Mouse (Mus musculus) limb, embryonic 15.5 days (tissue): ENCODE results near the gene Dhx58. TPM values are rescaled to one million over a fixed set of nuclear protein-coding genes. Genes with fewer than 3 reads are reported as not detected.

Experiments
- ATAC-seq: fragments of 200-750 bp; cut with Nextera tagmentation; 2 replicates; pipeline ENCODE4 v1.8.0; 2017; ENCODE audit warnings: low read depth, moderate TSS enrichment; ENCODE audit not compliant: insufficient number of reproducible peaks, low FRiP score, low TSS enrichment
- H3K27ac ChIP-seq: fragments of 300-500 bp; sonication (generic); 2 replicates; pipeline ENCODE4 v1.5.1; 2015; ENCODE audit warnings: moderate library complexity, mild to moderate bottlenecking, inconsistent platforms
- H3K27me3 ChIP-seq: fragments of 300-500 bp; sonication (generic); 2 replicates; pipeline ENCODE4 v1.6.1; 2015; ENCODE audit warnings: inconsistent platforms
- H3K36me3 ChIP-seq: fragments of 300-500 bp; sonication (generic); 2 replicates; pipeline ENCODE4 v1.6.1; 2015; ENCODE audit warnings: inconsistent platforms
- H3K4me1 ChIP-seq: fragments of 300-500 bp; sonication (generic); 2 replicates; pipeline ENCODE4 v1.6.1; 2015; ENCODE audit warnings: inconsistent platforms
- H3K4me2 ChIP-seq: fragments of 300-500 bp; sonication (generic); 2 replicates; pipeline ENCODE4 v1.6.1; 2015; ENCODE audit warnings: mild to moderate bottlenecking, inconsistent platforms
- H3K4me3 ChIP-seq: fragments of 300-500 bp; sonication (generic); 2 replicates; pipeline ENCODE4 v1.5.1; 2015; ENCODE audit warnings: mild to moderate bottlenecking, inconsistent platforms
- H3K9ac ChIP-seq: fragments of 300-500 bp; sonication (generic); 2 replicates; pipeline ENCODE4 v1.6.1; 2015; ENCODE audit warnings: inconsistent platforms
- H3K9me3 ChIP-seq: fragments of 300-500 bp; sonication (generic); 2 replicates; pipeline ENCODE4 v1.6.1; 2016; ENCODE audit warnings: inconsistent platforms
- WGBS: fragments of 180-500 bp; shearing (Covaris S2); methylation state at CpG from one replicate; pipeline ENCODE4 v1.1.7; 2015; 5-methylcytosine and 5-hydroxymethylcytosine counted together
- polyA plus RNA-seq: library from polyadenylated mRNA; unstranded; fragments of >200 nt; fragmentation: Nextera tagmentation; extraction: Ambion mirVana; gene quantifications from 2 replicates; pipeline ENCODE4 v1.2.1, GENCODE M21; 2015

The Dhx58 gene
- polyA plus RNA-seq, 1 experiment from 2014 or later = 2.9 TPM

GRCm38 (mm10) chr11:100694926-100695325 is 9.1 kb downstream of the Dhx58 start:
- ATAC-seq = no peak
- Histone ChIP-seq H3K4me3 (no peak overlapping the region), H3K27ac (no peak overlapping the region), H3K36me3 (no peaks in the 10 kb centered on the region), H3K9ac (no peak overlapping the region), H3K27me3 (peaks cover 28% of the 10 kb centered on the region), H3K4me2 (no peak overlapping the region), H3K9me3 (no peaks in the 10 kb centered on the region), H3K4me1 (peaks cover 19% of the 10 kb centered on the region)
- WGBS = 43% methylated on average over 5 of the region's 5 CpGs

GRCm38 (mm10) chr11:100693154-100693553 is 10.9 kb downstream of the Dhx58 start:
- 20% methylated on average over 5 of the region's 5 CpGs for WGBS
- no peak for ATAC-seq

GRCm38 (mm10) chr11:100692164-100692616 is 11.9 kb downstream of the Dhx58 start, which contains the start of gene Zfp385c:
Gene Zfp385c, minus strand, starts transcription at chr11:100692455.
- no peak within 1 kb of the TSS for H3K9ac ChIP-seq
- peaks cover 28% of the 10 kb centered on the region for H3K27me3 ChIP-seq
- H3K4me2 ChIP-seq = peak within 1 kb of the TSS; percentile 62
- H3K27ac ChIP-seq = no peak within 1 kb of the TSS
- H3K4me3 ChIP-seq = peak within 1 kb of the TSS; percentile 36
- H3K9me3 ChIP-seq = no peaks in the 10 kb centered on the region
- WGBS = 2% methylated on average over 23 of the region's 23 CpGs
- peaks cover 26% of the 10 kb centered on the region for H3K4me1 ChIP-seq
- no peaks in the 10 kb centered on the region for H3K36me3 ChIP-seq
- no peak for ATAC-seq

More at GRCm38 (mm10) chr11:100693154-100693553, 10.9 kb downstream of the Dhx58 start:
- Histone ChIP-seq H3K4me1 (peaks cover 24% of the 10 kb centered on the region), H3K27me3 (peaks cover 28% of the 10 kb centered on the region), H3K27ac (no peak overlapping the region), H3K9ac (no peak overlapping the region), H3K4me3 (no peak overlapping the region), H3K9me3 (no peaks in the 10 kb centered on the region), H3K36me3 (no peaks in the 10 kb centered on the region), H3K4me2 (no peak overlapping the region)

DNA sequence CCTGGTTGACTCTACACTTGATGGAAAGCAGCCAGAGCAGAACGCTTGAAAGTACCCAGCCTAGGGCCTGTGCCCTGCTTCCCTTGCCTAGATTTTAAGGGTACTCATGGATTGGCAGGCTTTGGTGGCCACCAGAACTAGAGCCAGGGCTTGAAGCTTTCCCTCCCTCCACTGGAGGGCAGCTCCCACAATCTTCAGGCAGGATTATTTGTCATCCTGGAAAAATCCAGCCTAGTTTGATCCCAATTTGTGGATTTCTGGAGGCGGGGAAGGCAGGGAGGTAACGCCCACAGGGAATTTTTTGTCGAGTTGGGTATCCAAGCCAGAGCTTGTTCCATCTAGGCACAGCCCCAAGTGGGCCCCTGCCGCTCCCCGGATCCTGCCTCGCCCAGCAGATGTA is 13.7 kb downstream of the Dhx58 start:
- H3K4me3 ChIP-seq = peak overlapping the region; percentile 9; the same call in 1 of the 2 replicates
- H3K36me3 ChIP-seq = no peaks in the 10 kb centered on the region
- no peak overlapping the region for H3K9ac ChIP-seq
- 57% methylated on average over 7 of the region's 7 CpGs for whole genome bisulfite sequencing
- H3K27ac ChIP-seq = no peak overlapping the region
- no peak overlapping the region for H3K4me2 ChIP-seq
- H3K4me1 ChIP-seq = peaks cover 26% of the 10 kb centered on the region
- H3K9me3 ChIP-seq = no peaks in the 10 kb centered on the region
- peaks cover 28% of the 10 kb centered on the region for H3K27me3 ChIP-seq
- ATAC-seq = no peak; the same call in 1 of the 2 replicates

DNA sequence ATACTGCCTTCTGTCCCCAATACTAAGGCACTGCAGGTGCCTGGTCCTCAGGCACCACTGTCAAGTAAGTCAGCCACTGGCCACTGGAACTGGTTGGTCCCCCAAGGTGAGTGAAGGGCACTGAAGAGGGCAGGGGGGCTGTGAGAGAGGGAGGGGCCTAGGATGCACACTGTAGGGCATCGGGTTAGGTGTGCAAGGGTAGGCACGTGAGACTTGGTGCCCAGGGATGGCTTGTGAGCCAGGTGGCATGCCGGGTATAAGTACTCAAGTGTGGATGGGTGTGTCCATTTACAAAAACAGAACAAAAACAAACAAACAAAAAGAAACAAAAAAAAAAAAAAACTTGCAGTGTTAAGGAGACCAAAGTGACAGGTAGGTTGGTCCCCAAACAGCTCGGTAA is 15.6 kb downstream of the Dhx58 start:
- no peak for ATAC-seq
- Histone ChIP-seq H3K9me3 (no peaks in the 10 kb centered on the region), H3K27ac (no peak overlapping the region), H3K4me1 (peaks cover 26% of the 10 kb centered on the region), H3K36me3 (no peaks in the 10 kb centered on the region), H3K4me2 (no peak overlapping the region), H3K4me3 (no peak overlapping the region), H3K9ac (no peak overlapping the region), H3K27me3 (peaks cover 28% of the 10 kb centered on the region)
- 72% methylated on average over 4 of the region's 4 CpGs for WGBS

- Histone ChIP-seq H3K4me2 (no peak overlapping the region), H3K9ac (no peak overlapping the region), H3K36me3 (no peaks in the 10 kb centered on the region), H3K9me3 (no peaks in the 10 kb centered on the region), H3K4me1 (peaks cover 20% of the 10 kb centered on the region), H3K27ac (0 out of 2 replicates have a peak overlapping the region, but pooled peaks have one; percentile 33), H3K27me3 (peaks cover 18% of the 10 kb centered on the region; the same call in 1 of the 2 replicates), H3K4me3 (no peak overlapping the region)
- 69% methylated on average over 7 of the region's 7 CpGs for WGBS
- ATAC-seq = 0 out of 2 replicates have a peak, but pooled peaks have one; percentile 54
These were observed 16.8 kb downstream of the Dhx58 start for GRCm38 (mm10) chr11:100687265-100687664.

- 86% methylated on average over 2 of the region's 3 CpGs for WGBS
- no peak overlapping the region for H3K27ac ChIP-seq
- ATAC-seq = no peak
- H3K4me3 ChIP-seq = no peak overlapping the region
- H3K27me3 ChIP-seq = peaks cover 1% of the 10 kb centered on the region; the same call in 1 of the 2 replicates
- no peaks in the 10 kb centered on the region for H3K9me3 ChIP-seq
- H3K36me3 ChIP-seq = no peaks in the 10 kb centered on the region
- no peak overlapping the region for H3K4me2 ChIP-seq
- H3K4me1 ChIP-seq = peaks cover 12% of the 10 kb centered on the region; the same call in 1 of the 2 replicates
- no peak overlapping the region for H3K9ac ChIP-seq
These were observed 18.7 kb downstream of the Dhx58 start for GRCm38 (mm10) chr11:100685371-100685770.

GRCm38 (mm10) chr11:100684084-100684483 is 20.0 kb downstream of the Dhx58 start:
- no peaks in the 10 kb centered on the region for H3K36me3 ChIP-seq
- no peak overlapping the region for H3K27ac ChIP-seq
- WGBS = 59% methylated on average over 2 of the region's 2 CpGs
- no peak overlapping the region for H3K4me2 ChIP-seq
- H3K9me3 ChIP-seq = no peaks in the 10 kb centered on the region
- H3K9ac ChIP-seq = no peak overlapping the region
- H3K4me3 ChIP-seq = no peak overlapping the region
- ATAC-seq = no peak
- H3K27me3 ChIP-seq = no peaks in the 10 kb centered on the region
- H3K4me1 ChIP-seq = 0 out of 2 replicates have a peak, but pooled peaks cover 9% of the 10 kb centered on the region

DNA sequence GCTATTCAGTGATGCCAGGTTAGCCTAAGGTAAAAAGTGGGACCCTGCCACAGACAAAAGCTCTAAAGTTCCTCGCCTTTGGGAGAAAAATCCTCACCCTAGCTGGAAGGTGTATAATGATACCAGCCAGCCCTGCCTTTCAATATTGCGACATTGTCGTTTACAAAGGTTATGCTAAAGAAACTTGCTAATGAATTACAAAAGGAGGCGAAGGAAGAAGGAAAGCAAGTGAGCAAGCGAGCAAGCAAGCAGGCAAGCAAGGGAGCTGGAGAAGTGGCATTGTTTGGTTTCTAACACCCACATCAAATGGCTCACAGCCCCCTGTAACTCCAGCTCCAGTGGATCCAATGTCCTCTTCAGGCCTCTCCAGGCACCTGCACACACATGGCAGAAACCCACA is 21.5 kb downstream of the Dhx58 start:
- 0 out of 2 replicates have a peak, but pooled peaks cover 5% of the 10 kb centered on the region for H3K4me1 ChIP-seq
- H3K4me3 ChIP-seq = no peak overlapping the region
- 71% methylated on average over 5 of the region's 5 CpGs for WGBS
- H3K4me2 ChIP-seq = no peak overlapping the region
- H3K36me3 ChIP-seq = no peaks in the 10 kb centered on the region
- no peak for ATAC-seq
- no peaks in the 10 kb centered on the region for H3K9me3 ChIP-seq
- no peaks in the 10 kb centered on the region for H3K27me3 ChIP-seq
- no peak overlapping the region for H3K27ac ChIP-seq
- H3K9ac ChIP-seq = no peak overlapping the region

- Histone ChIP-seq H3K4me2 (no peak overlapping the region), H3K4me1 (0 out of 2 replicates have a peak, but pooled peaks cover 3% of the 10 kb centered on the region), H3K27me3 (no peaks in the 10 kb centered on the region), H3K27ac (no peak overlapping the region; the same call in 1 of the 2 replicates), H3K9ac (no peak overlapping the region), H3K4me3 (no peak overlapping the region), H3K36me3 (no peaks in the 10 kb centered on the region), H3K9me3 (no peaks in the 10 kb centered on the region)
- 72% methylated on average over 5 of the region's 5 CpGs for WGBS
- peak; percentile 70 for ATAC-seq
These were observed 22.2 kb downstream of the Dhx58 start for GRCm38 (mm10) chr11:100681826-100682225.

- Histone ChIP-seq H3K27me3 (0 out of 2 replicates have a peak, but pooled peaks cover 4% of the 10 kb centered on the region), H3K4me1 (peaks cover 11% of the 10 kb centered on the region), H3K36me3 (no peaks in the 10 kb centered on the region), H3K4me3 (no peak overlapping the region), H3K9ac (no peak overlapping the region), H3K9me3 (no peaks in the 10 kb centered on the region), H3K4me2 (no peak overlapping the region), H3K27ac (no peak overlapping the region)
- no peak for ATAC-seq
- 51% methylated on average over 7 of the region's 7 CpGs for WGBS
These were observed 26.3 kb downstream of the Dhx58 start for GRCm38 (mm10) chr11:100677810-100678209.

DNA sequence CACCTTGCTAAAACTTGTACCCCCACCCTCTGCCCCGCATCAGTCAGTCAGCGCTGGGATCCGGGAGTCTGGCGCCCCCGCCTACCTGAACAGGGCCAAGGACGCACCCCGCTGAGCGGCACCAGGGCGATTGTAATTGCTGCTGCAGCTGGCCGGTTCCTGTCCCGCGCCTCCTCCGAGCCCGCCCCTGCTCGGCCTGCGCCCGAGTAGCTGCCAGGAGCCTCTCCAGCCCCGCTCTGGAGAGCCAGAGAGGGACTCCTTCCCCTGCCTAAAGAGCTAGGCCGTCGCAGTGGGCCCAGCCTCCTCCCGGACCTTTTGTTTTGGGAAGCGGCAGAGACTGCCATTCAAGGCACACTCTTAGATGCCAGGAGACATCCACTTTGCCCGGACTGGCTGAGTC is 30.9 kb downstream of the Dhx58 start:
- H3K27me3 ChIP-seq = peaks cover 8% of the 10 kb centered on the region; the same call in 1 of the 2 replicates
- peak overlapping the region; percentile 29; the same call in 1 of the 2 replicates for H3K9ac ChIP-seq
- ATAC-seq = no peak
- no peak overlapping the region for H3K27ac ChIP-seq
- H3K4me2 ChIP-seq = peak overlapping the region; percentile 33
- no peaks in the 10 kb centered on the region for H3K36me3 ChIP-seq
- peaks cover 13% of the 10 kb centered on the region for H3K4me1 ChIP-seq
- H3K9me3 ChIP-seq = no peaks in the 10 kb centered on the region
- 0 out of 2 replicates have a peak overlapping the region, but pooled peaks have one; percentile 15 for H3K4me3 ChIP-seq
- 2% methylated on average over 16 of the region's 23 CpGs for WGBS
